Mouse (Mus musculus) limb, embryonic 14.5 days (tissue): Measurements from ENCODE around the gene Ace2. TPM values are rescaled to one million over a fixed set of nuclear protein-coding genes. Genes with fewer than 3 reads are reported as not detected.

Experiments
- ATAC-seq: fragments of 200-750 bp; cut with Nextera tagmentation; 2 replicates; pipeline ENCODE4 v1.8.0; 2017; ENCODE audit warnings: low read depth, moderate number of reproducible peaks, moderate TSS enrichment; ENCODE audit not compliant: low FRiP score
- DNase-seq: peaks from one replicate; pipeline ENCODE4 v3.0.0-alpha.2; 2015; ENCODE audit warnings: low spot score
- H3K27ac ChIP-seq: fragments of 300-500 bp; sonication (generic); replicated peaks from 2 replicates; pipeline ENCODE4 v1.5.1; 2014; ENCODE audit warnings: low read depth, mild to moderate bottlenecking, low read length, moderate library complexity, mixed read lengths
- H3K27me3 ChIP-seq: fragments of 300-500 bp; sonication (generic); 2 replicates; pipeline ENCODE4 v1.6.1; 2014; ENCODE audit warnings: low read length, mixed read lengths; ENCODE audit not compliant: control insufficient read depth, insufficient read depth
- H3K36me3 ChIP-seq: fragments of 300-500 bp; sonication (generic); 2 replicates; pipeline ENCODE4 v1.6.1; 2014; ENCODE audit warnings: mild to moderate bottlenecking, low read length, moderate library complexity, mixed read lengths; ENCODE audit not compliant: control insufficient read depth, insufficient read depth
- H3K4me1 ChIP-seq: fragments of 300-500 bp; sonication (generic); 2 replicates; pipeline ENCODE4 v1.6.1; 2014; ENCODE audit warnings: antibody characterized with exemption, low read length, mixed read lengths; ENCODE audit not compliant: control insufficient read depth, insufficient read depth
- H3K4me2 ChIP-seq: fragments of 300-500 bp; sonication (generic); replicated peaks from 2 replicates; pipeline ENCODE4 v1.6.1; 2014; ENCODE audit warnings: low read depth, mild to moderate bottlenecking, low read length, moderate library complexity; ENCODE audit not compliant: severe bottlenecking
- H3K4me3 ChIP-seq: fragments of 300-500 bp; sonication (generic); replicated peaks from 2 replicates; pipeline ENCODE4 v1.5.1; 2014; ENCODE audit warnings: low read length
- H3K9ac ChIP-seq: fragments of 300-500 bp; sonication (generic); 2 replicates; pipeline ENCODE4 v1.6.1; 2014; ENCODE audit warnings: mild to moderate bottlenecking, low read depth, low read length, moderate library complexity; ENCODE audit not compliant: severe bottlenecking
- H3K9me3 ChIP-seq: fragments of 300-500 bp; sonication (generic); 2 replicates; pipeline ENCODE4 v1.6.1; 2016; ENCODE audit warnings: low read length; ENCODE audit not compliant: control insufficient read depth
- POLR2A ChIP-seq: fragments of 200-500 bp; IDR thresholded peaks from 2 replicates; pipeline ENCODE4 v1.8.0; 2012; ENCODE audit warnings: inconsistent platforms, mild to moderate bottlenecking, moderate library complexity, borderline replicate concordance; ENCODE audit not compliant: insufficient read depth, insufficient read length; ENCODE audit errors: extremely low read depth
- WGBS: fragments of 180-500 bp; shearing (Covaris S2); extraction: QIAGEN DNeasy Blood & Tissue Kit; methylation state at CpG from one replicate; pipeline ENCODE4 v1.1.7; 2014; 5-methylcytosine and 5-hydroxymethylcytosine counted together
- polyA plus RNA-seq, 2 experiments: library from polyadenylated mRNA; depleted of rRNA in 1 of 2; stranded (reverse) in 1 of 2; unstranded in 1 of 2; fragments of >200 nt; fragmentation: Nextera tagmentation in 1 of 2; extraction: Ambion mirVana in 1 of 2; gene quantifications; 2 replicates each; pipeline versions ENCODE4 v1.2.1 to v1.2.3; 2012 to 2014

Gene Ace2
- polyA plus RNA-seq, 2 experiments: 2.4 to 6.2 TPM

GRCm38 (mm10) chrX:164178856-164179255 is 39.7 kb downstream of the Ace2 start:
- no peak for TF ChIP-seq POLR2A
- DNase-seq (no peak), ATAC-seq (no peak)
- H3K27ac ChIP-seq: no peak overlapping the region
- H3K4me2 ChIP-seq: no peak overlapping the region
- H3K4me3 ChIP-seq: no peak overlapping the region
- no peaks in the 10 kb centered on the region for H3K36me3 ChIP-seq
- H3K4me1 ChIP-seq: no peaks in the 10 kb centered on the region
- no peak overlapping the region for H3K9ac ChIP-seq
- 85% methylated on average over 2 of the region's 2 CpGs for WGBS
- 0 out of 2 replicates have a peak, but pooled peaks cover 5% of the 10 kb centered on the region for H3K27me3 ChIP-seq
- H3K9me3 ChIP-seq: no peaks in the 10 kb centered on the region

- Histone ChIP-seq H3K4me1 (no peaks in the 10 kb centered on the region), H3K36me3 (no peaks in the 10 kb centered on the region), H3K4me3 (no peak overlapping the region), H3K9ac (no peak overlapping the region), H3K9me3 (no peaks in the 10 kb centered on the region), H3K27ac (no peak overlapping the region), H3K27me3 (0 out of 2 replicates have a peak, but pooled peaks cover 5% of the 10 kb centered on the region), H3K4me2 (no peak overlapping the region)
- 15% methylated on average over 3 of the region's 3 CpGs for WGBS
- DNase-seq (peak; percentile 59), ATAC-seq (no peak)
- TF ChIP-seq POLR2A: no peak
Measured at GRCm38 (mm10) chrX:164179746-164180145, 40.6 kb downstream of the Ace2 start.

GRCm38 (mm10) chrX:164183844-164184243 is 44.7 kb downstream of the Ace2 start:
- TF ChIP-seq POLR2A: no peak
- DNase-seq (peak; percentile 76), ATAC-seq (no peak)
- H3K4me3 ChIP-seq: no peak overlapping the region
- H3K4me2 ChIP-seq: no peak overlapping the region
- no peaks in the 10 kb centered on the region for H3K4me1 ChIP-seq
- no peak overlapping the region for H3K27ac ChIP-seq
- 0 out of 2 replicates have a peak, but pooled peaks cover 5% of the 10 kb centered on the region for H3K27me3 ChIP-seq
- no peak overlapping the region for H3K9ac ChIP-seq
- WGBS: 38% methylated on average over 3 of the region's 3 CpGs
- no peaks in the 10 kb centered on the region for H3K9me3 ChIP-seq
- H3K36me3 ChIP-seq: no peaks in the 10 kb centered on the region

GRCm38 (mm10) chrX:164189880-164190279 is 50.7 kb downstream of the Ace2 start:
- ATAC-seq: no peak
- no peak overlapping the region for H3K27ac ChIP-seq
- no peak for TF ChIP-seq POLR2A
- no peak overlapping the region for H3K4me2 ChIP-seq
- no peaks in the 10 kb centered on the region for H3K36me3 ChIP-seq
- no peak overlapping the region for H3K4me3 ChIP-seq
- H3K9me3 ChIP-seq: no peaks in the 10 kb centered on the region
- H3K4me1 ChIP-seq: no peaks in the 10 kb centered on the region
- no peak for DNase-seq
- H3K9ac ChIP-seq: no peak overlapping the region
- no peaks in the 10 kb centered on the region for H3K27me3 ChIP-seq

GRCm38 (mm10) chrX:164197679-164198078 is 58.5 kb downstream of the Ace2 start:
- Histone ChIP-seq H3K27ac (no peak overlapping the region), H3K4me1 (no peaks in the 10 kb centered on the region), H3K4me3 (no peak overlapping the region), H3K36me3 (no peaks in the 10 kb centered on the region), H3K4me2 (no peak overlapping the region), H3K9me3 (no peaks in the 10 kb centered on the region), H3K27me3 (no peaks in the 10 kb centered on the region), H3K9ac (no peak overlapping the region)
- ATAC-seq (no peak), DNase-seq (no peak)
- no peak for TF ChIP-seq POLR2A
- WGBS: 82% methylated on average over 2 of the region's 2 CpGs

- H3K36me3 ChIP-seq: no peaks in the 10 kb centered on the region
- H3K27ac ChIP-seq: no peak overlapping the region
- ATAC-seq: no peak
Measured at GRCm38 (mm10) chrX:164200547-164200946, 61.4 kb downstream of the Ace2 start.

More at GRCm38 (mm10) chrX:164200547-164200946, 61.4 kb downstream of the Ace2 start:
- 80% methylated on average over 5 of the region's 5 CpGs for WGBS
- Histone ChIP-seq H3K4me2 (no peak overlapping the region), H3K9ac (no peak overlapping the region), H3K4me3 (no peak overlapping the region), H3K4me1 (no peaks in the 10 kb centered on the region), H3K27me3 (no peaks in the 10 kb centered on the region), H3K9me3 (no peaks in the 10 kb centered on the region)
- DNase-seq: no peak
- no peak for TF ChIP-seq POLR2A
